Mouse (Mus musculus): ENCODE measurements around the gene Rhebl1.

The Rhebl1 gene

DNA sequence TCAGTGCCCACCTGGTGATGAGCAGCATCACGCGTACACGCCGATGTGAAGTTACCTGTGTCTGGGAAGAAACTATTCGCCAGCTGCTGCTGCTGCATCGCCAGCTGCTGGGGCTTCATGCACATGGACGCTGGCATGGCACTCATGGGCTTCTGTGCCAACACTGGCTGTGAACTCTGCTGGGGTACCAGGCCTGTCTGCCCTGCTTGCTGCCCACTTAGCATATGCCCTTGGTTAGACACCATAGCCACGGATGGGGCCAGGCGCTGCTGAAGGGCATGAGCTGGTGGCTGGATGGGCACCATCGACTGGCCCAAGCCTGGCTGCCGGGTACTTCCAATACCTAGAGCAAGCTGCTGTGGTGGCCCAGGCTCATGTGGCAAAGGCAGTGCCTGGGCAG lies 45.2 kb downstream of the Rhebl1 start:
- no peak for DNase-seq

DNA sequence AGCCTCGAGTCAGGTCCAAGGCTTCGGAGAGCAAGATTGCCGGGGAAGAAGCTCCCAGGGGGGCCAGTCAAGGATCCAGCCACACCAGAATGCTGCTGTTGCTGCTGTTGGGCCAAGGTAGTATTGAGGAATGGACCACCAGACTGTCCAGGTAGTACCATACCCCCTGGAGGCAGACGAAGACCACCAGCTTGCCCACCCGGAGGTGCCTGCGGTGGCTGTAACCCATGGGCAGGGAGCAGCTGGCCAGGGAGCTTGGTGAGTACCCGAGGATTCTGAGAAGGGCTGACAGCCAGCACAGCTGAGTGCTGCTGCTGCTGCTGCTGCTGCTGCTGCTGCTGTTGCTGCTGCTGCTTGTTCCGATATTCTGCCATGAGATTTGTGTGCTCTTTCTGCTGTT lies 48.2 kb downstream of the Rhebl1 start:
- DNase-seq = no peak

DNA sequence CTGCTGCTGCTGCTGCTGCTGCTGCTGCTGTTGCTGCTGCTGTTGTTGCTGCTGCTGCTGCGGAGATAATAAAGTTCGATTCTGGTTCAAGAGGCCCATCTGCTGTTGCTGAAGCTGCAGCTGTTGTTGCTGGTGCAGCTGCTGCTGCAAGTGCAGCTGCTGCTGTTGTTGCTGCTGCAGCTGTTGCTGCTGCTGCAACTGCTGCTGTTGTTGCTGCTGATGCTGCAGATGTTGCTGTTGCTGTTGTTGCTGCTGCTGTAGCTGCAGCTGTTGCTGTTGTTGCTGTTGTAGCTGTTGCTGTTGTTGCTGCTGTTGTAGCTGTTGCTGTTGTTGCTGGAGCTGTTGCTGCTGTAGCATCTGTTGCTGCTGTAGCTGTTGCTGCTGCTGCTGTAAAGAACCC lies 49.2 kb downstream of the Rhebl1 start:
- no peak for DNase-seq

DNA sequence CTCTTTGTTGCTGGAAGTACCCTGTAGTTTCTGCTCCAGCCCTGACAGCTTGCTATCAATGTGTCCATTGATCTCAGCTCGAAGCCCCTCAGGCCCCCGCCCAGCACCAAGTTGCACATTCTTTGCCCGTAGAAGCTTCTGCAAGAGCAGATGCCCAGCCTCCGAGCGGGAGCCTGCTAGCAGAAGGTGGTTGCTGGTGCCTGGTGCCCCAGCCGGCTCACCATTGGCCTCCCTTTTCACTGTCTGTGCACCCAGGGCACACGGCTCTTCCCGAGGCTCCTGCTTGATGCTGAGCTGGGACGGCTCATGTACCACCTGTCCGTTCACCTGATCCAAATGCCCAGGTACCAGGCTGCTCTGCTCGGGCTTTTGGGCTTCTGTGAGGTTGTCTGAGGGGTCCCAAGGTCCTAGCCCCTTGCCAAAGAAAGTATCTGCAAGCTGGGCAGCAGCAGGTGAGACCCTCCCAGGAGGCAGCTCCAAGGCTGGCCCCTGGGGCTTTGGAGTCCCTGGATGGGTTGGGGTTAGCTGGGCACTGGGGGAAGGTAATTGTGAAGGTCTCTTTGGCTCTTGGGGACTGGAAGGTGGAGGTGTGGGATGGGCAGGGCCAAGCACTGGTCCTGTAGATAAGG lies 50.6 kb downstream of the Rhebl1 start:
- DNase-seq = no peak

DNA sequence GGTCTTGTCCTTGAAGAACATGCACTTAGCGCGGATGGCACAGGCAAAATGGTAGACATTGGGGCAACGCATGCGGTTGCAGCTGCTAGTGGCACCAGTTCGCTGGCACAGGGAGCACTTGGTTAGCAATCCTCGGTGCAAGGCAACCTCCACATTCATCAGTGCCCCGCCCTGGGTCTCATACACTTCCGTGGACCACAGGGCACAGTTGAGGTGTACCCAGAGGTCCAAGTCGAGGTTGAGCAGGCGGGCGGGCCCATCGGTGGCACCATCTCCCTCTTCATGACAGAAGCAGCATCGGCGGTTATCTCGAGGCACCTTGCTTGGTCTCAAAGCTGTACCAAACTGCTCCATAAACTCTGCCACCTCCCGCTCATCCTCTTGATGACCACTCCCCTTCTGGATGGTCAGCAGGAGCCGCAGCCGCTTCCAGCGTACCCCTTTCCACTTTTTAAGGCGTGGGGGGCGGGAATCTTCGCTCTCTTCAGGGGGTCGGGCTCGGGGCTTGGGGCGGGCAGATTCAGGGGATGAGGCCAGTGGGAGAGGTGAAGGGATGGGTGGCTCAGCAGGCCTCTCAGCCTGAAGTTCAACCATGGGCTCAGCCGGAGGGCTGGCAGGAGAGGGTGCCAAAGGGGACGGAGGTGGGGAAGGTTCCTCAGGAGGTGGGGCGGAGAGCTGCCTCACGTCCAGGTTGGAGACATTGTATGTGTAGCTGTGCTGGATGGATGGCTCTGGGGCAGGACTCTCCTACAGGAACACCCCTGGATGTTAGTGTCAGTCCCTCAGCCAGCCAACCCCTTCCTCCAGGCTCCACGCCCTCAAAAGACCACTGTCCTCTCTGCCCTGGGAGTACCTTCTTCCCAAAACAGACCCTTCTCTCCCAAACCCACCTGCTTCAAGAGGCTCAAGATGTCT lies 54.4 kb downstream of the Rhebl1 start:
- no peak for DNase-seq

DNA sequence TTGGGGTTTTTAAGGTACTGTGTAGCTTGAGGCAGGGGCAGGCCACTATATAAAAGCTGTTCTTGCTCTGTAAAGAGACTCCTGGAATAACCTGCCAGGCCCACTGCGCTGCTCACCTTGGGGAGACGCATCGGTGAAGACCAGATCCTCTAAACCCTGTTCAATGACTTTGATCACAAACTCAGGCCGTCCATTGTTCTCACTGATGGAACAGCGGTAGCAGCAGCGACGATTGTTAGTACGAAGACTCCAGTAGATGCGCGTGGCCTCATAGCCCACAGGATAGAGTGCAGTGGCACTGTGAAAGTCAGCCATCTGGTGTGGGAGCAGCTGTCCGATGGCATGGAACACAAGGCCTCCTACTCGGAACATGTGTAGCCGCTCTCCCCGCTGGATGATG lies 55.2 kb downstream of the Rhebl1 start:
- no peak for DNase-seq

DNA sequence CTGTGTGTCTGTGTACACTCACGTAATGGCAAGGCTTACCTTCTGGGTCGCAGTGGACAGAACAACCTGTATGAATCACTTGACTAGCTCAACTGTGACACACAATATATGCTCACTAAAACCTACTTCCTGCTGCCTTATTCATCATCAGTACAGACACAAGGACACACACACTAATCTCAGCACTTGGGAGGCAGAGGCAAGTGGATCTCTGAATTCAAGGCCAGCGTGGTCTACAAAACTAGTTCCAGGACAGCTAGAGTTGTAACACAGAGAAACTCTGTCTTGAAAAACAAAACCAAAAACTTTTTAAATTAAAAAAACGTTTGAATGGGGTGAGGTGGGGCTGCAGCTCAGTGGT lies 56.6 kb downstream of the Rhebl1 start:
- no peak for DNase-seq

DNA sequence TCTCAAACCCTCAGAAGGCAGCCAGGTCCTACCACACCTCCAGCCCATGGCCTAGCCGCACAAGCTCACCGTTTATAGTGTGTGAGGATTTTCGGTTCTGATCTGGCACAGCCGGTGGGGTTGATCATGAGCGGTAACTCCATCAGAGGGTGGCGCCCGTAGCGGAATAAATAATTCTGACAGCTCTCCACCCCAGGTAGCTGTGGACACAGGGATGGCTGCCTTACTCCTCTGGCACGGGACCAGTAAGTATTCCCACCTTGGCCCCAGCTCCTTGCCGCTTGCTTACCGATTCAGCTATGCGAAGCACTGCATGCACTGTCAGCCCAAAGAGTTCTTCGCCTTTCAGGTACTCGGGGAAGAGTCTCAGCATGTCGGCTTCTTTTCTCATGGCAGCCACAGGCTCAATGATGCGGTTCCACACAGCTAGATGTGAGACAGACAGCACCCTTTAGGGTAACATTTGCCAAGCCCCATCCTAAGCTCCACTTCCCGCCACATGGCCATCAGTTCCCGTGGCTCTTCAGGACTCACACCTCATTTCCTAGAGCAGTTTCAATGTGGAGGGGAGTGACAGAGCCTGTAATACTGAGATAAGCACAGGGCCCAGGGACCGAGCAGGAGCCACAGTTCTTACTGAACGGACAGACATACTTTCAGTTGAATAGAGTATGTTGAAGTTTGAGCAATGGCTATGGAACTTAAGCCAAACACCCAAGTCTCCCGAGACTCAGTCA lies 57.2 kb downstream of the Rhebl1 start:
- no peak for DNase-seq

DNA sequence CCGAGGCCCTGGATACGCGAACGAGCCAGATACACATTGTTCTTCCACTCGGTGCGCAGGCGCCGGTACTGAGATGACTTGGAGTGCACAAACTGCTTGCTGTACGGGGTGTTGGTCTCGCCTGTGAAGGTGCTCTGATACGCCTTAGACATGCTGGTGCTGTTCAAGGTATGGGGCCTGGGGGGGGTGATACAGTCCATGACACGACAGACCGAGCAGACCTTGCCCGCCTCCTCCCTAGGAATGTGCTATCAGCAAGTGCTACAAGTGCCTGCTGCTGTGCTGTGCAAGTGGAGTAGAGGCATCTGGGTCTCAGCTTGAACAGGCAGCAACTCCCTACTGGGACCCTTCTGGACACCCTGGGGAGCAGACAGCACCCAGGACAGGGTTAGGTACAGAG lies 59.0 kb downstream of the Rhebl1 start:
- DNase-seq = no peak

DNA sequence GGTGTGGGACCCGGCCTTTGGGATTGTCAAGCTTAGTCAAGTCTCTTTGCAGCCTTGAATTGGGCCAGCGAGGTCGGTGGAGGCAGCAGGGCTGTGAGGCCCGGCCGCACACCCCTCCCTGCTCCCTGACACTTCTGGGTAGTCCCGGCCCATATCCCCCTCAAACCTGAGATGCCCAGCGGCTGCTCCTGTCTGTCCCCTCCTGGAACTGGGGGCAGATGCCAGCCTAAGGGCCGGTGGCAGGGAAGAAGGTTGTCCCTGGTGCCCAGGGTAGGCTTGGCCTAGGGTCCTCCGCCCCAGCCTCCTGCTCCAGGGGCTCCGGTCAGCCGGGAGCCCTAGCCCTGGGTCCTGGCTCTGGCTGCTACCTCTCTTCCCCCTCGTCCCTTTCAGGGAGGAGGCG lies 60.3 kb downstream of the Rhebl1 start:
- DNase-seq = no peak

DNA sequence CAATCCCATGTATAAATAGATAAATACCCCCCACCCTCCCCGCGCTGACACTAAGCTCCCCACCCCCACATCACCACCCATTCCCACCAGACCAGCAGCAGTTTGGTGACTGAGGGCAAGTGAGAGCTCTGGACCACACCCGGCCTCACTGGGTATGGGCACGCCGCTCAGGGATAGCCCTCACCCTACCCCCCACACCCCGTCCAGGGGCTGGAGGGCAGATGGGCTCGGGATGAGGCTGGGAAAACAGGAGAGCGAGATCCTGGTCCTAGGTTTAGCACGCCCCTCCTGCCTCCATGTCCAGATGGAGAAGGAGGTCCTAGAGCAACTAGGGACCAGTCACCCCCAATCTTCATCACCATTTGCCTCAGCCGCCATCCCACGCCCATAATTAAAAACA lies 61.1 kb downstream of the Rhebl1 start:
- DNase-seq = no peak

DNA sequence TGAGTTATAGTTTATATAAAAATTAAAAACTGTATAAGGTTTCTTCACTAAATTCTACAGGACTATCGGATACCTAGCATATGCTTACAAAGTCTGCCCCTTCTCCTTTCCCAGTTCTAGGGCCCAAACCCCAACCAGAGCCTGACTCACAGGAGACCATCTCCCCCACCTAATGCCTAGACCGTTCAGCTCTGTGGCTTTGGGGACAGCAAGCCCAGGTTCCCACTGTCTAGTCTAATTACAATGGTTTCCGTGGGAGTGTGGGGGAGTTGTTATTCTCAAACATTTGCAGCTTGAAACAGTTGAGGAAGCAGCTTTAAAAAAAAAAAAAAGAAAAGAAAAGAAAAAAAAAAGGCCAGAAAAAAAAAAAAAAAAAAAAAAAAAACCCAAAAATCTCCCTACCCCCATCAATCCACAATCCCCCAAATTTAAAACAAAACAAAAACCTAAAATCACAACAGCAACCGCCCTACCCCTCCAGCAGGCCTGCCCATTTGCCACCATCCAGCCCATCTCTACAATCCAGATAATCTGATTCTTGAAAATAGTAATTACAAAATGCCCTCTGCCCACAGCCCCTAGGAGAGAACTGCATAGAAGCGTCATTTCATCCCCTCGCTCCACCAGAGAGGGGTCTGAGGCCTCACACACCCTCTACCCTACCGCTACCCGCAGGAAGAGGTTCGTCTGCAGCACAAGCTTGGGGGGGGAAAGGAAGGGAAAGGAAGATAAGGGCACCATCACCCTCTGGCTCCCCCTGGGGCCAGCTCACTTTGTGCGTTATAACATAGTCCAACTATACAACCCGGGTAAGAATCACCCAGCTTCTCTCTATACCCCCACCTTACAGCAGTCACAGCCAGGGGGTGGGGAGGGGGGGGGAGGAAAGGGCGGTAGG lies 61.9 kb downstream of the Rhebl1 start:
- no peak for DNase-seq

DNA sequence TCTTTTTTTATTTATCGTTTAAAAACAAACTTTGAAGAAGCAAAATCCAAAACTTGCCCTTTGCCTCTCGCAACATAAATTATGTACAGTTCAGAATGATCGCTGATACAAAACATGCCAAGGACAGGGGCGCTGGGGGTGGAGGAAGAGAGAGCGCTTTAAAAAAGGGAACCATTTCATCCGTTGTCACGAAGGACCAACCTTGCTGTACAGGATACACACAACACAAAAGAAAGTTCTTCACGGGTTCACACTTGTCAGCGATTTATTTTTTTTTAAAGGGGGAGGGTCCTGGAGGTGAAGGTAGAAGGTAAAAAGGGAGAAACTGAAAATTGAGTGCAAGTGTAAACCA lies 62.7 kb downstream of the Rhebl1 start:
- no peak for DNase-seq

DNA sequence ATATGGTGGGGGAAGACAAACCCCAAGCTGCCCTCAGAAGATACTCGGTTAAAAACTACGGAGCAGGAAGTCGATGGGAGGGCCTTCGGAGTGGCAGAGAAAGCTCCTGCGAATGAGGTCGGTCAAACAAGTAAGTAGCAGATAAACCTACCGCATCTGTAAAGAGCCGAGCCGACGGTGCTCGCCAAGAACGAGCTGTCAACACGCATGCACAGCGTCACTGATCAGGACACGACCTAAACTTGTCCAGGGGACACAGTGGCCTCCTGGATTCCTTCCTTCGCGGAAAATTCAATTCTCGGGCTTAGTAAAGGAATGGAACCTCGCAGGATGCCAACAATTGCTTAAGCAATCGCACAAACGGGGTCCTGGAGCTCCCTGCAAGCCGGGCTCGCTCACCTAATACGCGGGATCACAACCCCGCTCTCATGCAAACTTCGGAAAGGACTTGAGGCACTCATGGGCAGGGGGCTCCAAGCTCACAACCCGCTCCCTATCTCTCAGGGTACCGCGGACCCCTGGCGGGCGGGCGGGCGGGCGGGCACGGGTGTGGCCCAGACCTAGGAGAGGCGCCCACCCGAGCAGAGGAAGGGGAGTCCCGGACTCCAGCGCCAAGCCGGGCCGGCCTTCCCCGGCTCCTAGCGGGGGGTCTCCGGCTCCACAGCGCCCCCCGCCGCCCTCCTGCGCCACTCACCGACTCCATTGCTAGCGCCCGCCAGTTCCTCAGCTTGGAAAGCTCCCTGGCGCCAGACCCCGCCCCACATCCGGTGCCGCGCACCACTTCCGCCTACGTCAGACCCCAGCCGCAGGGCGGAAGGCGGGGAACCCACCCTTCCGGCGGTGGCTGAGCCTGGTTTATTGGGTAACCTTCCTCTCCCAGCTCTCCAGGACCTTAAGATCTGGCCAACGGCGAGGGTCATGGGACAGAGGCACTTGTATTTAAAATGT lies 63.3 kb downstream of the Rhebl1 start, which contains the start of gene Prkag1:
Gene Prkag1 (minus strand): TSS at position 786 of the 948 bp plus-strand sequence.
- peak; percentile 95 for DNase-seq
